Mouse (Mus musculus) lung, embryonic 16.5 days (tissue): Measurements from ENCODE around the gene Srsf6. TPM values are rescaled to one million over a fixed set of nuclear protein-coding genes. Genes with fewer than 3 reads are reported as not detected.
A peak's percentile ranks its signal among the peaks of the same experiment; 100 is the strongest.

Source experiments
- ATAC-seq: fragments of 200-750 bp; cut with Nextera tagmentation; 2 replicates; pipeline ENCODE4 v1.8.0; 2017; ENCODE audit warnings: low read depth, mild to moderate bottlenecking, moderate library complexity
- H3K27ac ChIP-seq: fragments of 300-500 bp; sonication (generic); 2 replicates; pipeline ENCODE4 v1.5.1; 2014; ENCODE audit warnings: mild to moderate bottlenecking, control low read depth, low read length
- H3K27me3 ChIP-seq: fragments of 300-500 bp; sonication (generic); 2 replicates; pipeline ENCODE4 v1.6.1; 2014; ENCODE audit warnings: low read depth, low read length, mixed read lengths; ENCODE audit not compliant: control insufficient read depth, insufficient read depth
- H3K36me3 ChIP-seq: fragments of 300-500 bp; sonication (generic); 2 replicates; pipeline ENCODE4 v1.6.1; 2014; ENCODE audit warnings: low read length; ENCODE audit not compliant: control insufficient read depth, insufficient read depth
- H3K4me1 ChIP-seq: fragments of 300-500 bp; sonication (generic); replicated peaks from 2 replicates; pipeline ENCODE4 v1.6.1; 2014; ENCODE audit warnings: low read length, mixed read lengths; ENCODE audit not compliant: control insufficient read depth, insufficient read depth
- H3K4me2 ChIP-seq: fragments of 300-500 bp; sonication (generic); 2 replicates; pipeline ENCODE4 v1.6.1; 2014; ENCODE audit warnings: low read depth, low read length, control low read depth
- H3K4me3 ChIP-seq: fragments of 300-500 bp; sonication (generic); 2 replicates; pipeline ENCODE4 v1.5.1; 2014; ENCODE audit warnings: mild to moderate bottlenecking, low read length, control low read depth
- H3K9ac ChIP-seq: fragments of 300-500 bp; sonication (generic); 2 replicates; pipeline ENCODE4 v1.6.1; 2014; ENCODE audit warnings: low read length, control low read depth
- H3K9me3 ChIP-seq: fragments of 300-500 bp; sonication (generic); 2 replicates; pipeline ENCODE4 v1.6.1; 2016; ENCODE audit warnings: low read length; ENCODE audit not compliant: control insufficient read depth
- WGBS: fragments of 180-500 bp; shearing (Covaris S2); extraction: QIAGEN DNeasy Blood & Tissue Kit; methylation state at CpG from one replicate; pipeline ENCODE4 v1.1.7; 2014; 5-methylcytosine and 5-hydroxymethylcytosine counted together
- polyA plus RNA-seq: library from polyadenylated mRNA; unstranded; fragments of >200 nt; fragmentation: Nextera tagmentation; extraction: Ambion mirVana; gene quantifications from 2 replicates; pipeline ENCODE4 v1.2.1, GENCODE M21; 2015

Gene Srsf6
- polyA plus RNA-seq, 1 experiment from 2014 or later = 183 TPM

DNA sequence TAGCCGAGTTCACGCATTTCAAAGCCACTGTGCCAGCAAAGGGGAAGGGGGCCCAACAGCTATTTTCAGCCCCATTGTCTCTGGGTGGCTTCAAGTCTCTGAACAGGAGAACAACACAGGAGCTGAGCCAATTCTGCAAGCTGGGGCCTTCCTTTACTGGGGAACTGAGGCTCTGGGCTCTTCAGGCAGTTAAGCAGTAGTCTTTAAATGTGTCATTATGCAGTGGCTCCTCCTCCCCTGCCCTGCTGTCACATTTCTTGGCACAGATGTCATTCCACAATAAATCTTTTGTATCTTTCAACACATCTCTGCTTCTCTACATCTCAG is 30.8 kb upstream of the Srsf6 start:
- H3K36me3 ChIP-seq = no peaks in the 10 kb centered on the region
- no peaks in the 10 kb centered on the region for H3K9me3 ChIP-seq
- no peak overlapping the region for H3K4me2 ChIP-seq
- no peak overlapping the region for H3K27ac ChIP-seq
- H3K4me1 ChIP-seq = no peaks in the 10 kb centered on the region
- H3K4me3 ChIP-seq = no peak overlapping the region
- no peak for ATAC-seq
- no peak overlapping the region for H3K9ac ChIP-seq
- no peaks in the 10 kb centered on the region for H3K27me3 ChIP-seq
- WGBS = 40% methylated on average over 2 of the region's 2 CpGs

GRCm38 (mm10) chr2:162905902-162906301 is 25.4 kb upstream of the Srsf6 start:
- no peak overlapping the region for H3K9ac ChIP-seq
- H3K4me3 ChIP-seq = no peak overlapping the region
- 73% methylated on average over 4 of the region's 4 CpGs for WGBS
- ATAC-seq = no peak
- no peaks in the 10 kb centered on the region for H3K9me3 ChIP-seq
- H3K27me3 ChIP-seq = no peaks in the 10 kb centered on the region; the same call in 1 of the 2 replicates
- no peak overlapping the region for H3K4me2 ChIP-seq
- H3K36me3 ChIP-seq = no peaks in the 10 kb centered on the region
- no peaks in the 10 kb centered on the region for H3K4me1 ChIP-seq
- no peak overlapping the region for H3K27ac ChIP-seq

DNA sequence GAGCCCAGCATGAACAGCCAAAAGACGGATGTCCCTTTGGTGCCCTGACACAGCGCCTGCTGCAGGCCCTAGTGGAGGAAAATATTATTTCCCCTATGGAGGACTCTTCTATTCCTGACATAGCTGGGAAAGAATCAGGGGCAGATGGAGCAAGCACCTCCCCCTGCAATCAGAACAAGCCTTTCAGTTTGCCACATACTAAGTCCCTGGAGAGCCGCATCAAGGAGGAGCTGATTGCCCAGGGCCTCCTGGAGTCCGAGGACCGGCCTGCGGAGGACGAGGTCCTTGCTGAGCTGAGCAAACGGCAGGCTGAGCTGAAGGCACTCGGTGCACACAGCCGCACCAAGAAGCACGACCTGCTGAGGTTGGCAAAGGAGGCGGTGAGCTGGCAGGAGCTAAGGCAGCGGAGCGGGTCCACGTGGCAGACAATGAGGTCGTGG is 23.3 kb upstream of the Srsf6 start:
- Histone ChIP-seq H3K9me3 (no peaks in the 10 kb centered on the region), H3K9ac (no peak overlapping the region), H3K4me1 (no peaks in the 10 kb centered on the region), H3K4me3 (no peak overlapping the region), H3K4me2 (no peak overlapping the region), H3K27ac (no peak overlapping the region), H3K36me3 (no peaks in the 10 kb centered on the region), H3K27me3 (no peaks in the 10 kb centered on the region; the same call in 1 of the 2 replicates)
- ATAC-seq = no peak
- WGBS = 37% methylated on average over 16 of the region's 16 CpGs

GRCm38 (mm10) chr2:162914040-162914439 is 17.3 kb upstream of the Srsf6 start:
- H3K4me3 ChIP-seq = no peak overlapping the region
- H3K36me3 ChIP-seq = no peaks in the 10 kb centered on the region
- H3K27me3 ChIP-seq = no peaks in the 10 kb centered on the region; the same call in 1 of the 2 replicates
- no peak overlapping the region for H3K9ac ChIP-seq
- no peaks in the 10 kb centered on the region for H3K9me3 ChIP-seq
- 51% methylated on average over 3 of the region's 3 CpGs for WGBS
- H3K4me1 ChIP-seq = no peaks in the 10 kb centered on the region
- no peak for ATAC-seq
- no peak overlapping the region for H3K4me2 ChIP-seq
- H3K27ac ChIP-seq = no peak overlapping the region

DNA sequence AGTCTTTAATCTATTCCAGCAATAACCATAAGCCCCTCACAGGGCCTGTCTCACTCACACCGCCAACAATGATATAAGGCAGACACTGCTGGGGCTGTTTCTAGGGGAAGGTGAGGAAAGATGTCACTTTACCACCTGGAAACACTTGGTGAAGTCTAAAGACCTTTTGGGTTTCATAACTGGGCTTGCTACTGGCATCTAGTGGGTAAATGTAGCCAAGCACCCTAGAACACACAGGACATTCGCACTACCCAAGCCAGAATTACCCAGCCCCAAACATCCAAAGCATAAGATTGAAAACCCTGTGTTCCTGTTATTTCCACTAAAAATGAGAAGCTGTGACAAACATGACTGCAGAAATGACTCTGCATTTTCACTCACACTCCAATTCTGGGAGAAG is 16.8 kb upstream of the Srsf6 start:
- no peaks in the 10 kb centered on the region for H3K36me3 ChIP-seq
- H3K9ac ChIP-seq = no peak overlapping the region
- H3K9me3 ChIP-seq = no peaks in the 10 kb centered on the region
- H3K27me3 ChIP-seq = no peaks in the 10 kb centered on the region; the same call in 1 of the 2 replicates
- H3K27ac ChIP-seq = no peak overlapping the region
- ATAC-seq = no peak
- no peak overlapping the region for H3K4me2 ChIP-seq
- no peak overlapping the region for H3K4me3 ChIP-seq
- no peaks in the 10 kb centered on the region for H3K4me1 ChIP-seq
- 56% methylated on average over 2 of the region's 2 CpGs for WGBS

- no peaks in the 10 kb centered on the region for H3K36me3 ChIP-seq
- H3K27ac ChIP-seq = no peak overlapping the region
- H3K4me1 ChIP-seq = no peaks in the 10 kb centered on the region
- H3K4me2 ChIP-seq = no peak overlapping the region
- no peak for ATAC-seq
- H3K9ac ChIP-seq = no peak overlapping the region
- H3K27me3 ChIP-seq = no peaks in the 10 kb centered on the region; the same call in 1 of the 2 replicates
- H3K9me3 ChIP-seq = no peaks in the 10 kb centered on the region
- no peak overlapping the region for H3K4me3 ChIP-seq
- 45% methylated on average over 5 of the region's 5 CpGs for WGBS
Observed at GRCm38 (mm10) chr2:162919926-162920325, 11.4 kb upstream of the Srsf6 start.

DNA sequence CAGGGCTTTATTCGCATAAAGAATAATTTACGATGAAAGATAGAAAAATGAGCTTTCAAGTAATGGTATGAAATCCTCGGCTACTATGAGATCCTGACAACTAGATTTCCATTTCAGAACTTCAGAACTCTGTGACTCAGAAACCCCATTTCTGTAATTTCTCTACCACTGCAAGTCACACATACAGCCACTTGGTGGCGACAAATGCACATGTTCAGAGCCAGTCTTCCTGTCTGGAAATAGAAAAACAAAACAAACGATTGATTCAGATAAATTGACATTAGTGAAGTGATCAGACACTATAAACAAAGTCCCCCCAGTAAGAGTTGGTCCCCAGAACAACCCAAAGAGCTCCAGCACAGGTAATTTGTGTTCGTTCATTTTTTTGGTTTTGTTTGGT is 9.1 kb upstream of the Srsf6 start:
- H3K4me2 ChIP-seq = 0 out of 2 replicates have a peak overlapping the region, but pooled peaks have one; percentile 10
- no peak overlapping the region for H3K4me3 ChIP-seq
- H3K27ac ChIP-seq = no peak overlapping the region
- no peaks in the 10 kb centered on the region for H3K36me3 ChIP-seq
- WGBS = 11% methylated on average over 6 of the region's 6 CpGs
- peak; percentile 23; the same call in 1 of the 2 replicates for ATAC-seq
- no peaks in the 10 kb centered on the region; the same call in 1 of the 2 replicates for H3K27me3 ChIP-seq
- H3K9me3 ChIP-seq = no peaks in the 10 kb centered on the region
- no peak overlapping the region for H3K9ac ChIP-seq
- no peaks in the 10 kb centered on the region for H3K4me1 ChIP-seq

DNA sequence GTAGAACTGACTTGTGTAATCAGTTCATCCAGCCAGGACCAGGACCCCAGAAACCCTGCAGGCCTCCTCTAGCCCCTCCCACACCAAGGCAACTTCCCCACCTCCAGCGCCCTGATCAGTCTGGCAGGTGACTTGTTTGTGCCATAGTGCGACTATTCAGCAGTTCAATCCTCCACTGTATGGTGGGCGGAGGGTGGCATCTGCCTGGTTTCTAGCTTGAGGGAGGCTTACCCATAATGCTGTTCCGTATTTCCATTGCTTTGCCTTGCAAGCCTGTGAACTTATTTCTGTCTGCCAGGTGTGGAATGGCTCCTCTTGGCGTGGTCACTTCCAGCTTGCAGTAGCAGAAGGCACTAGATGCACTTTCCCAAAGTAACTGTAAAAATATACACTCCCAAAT is 8.5 kb upstream of the Srsf6 start:
- Histone ChIP-seq H3K36me3 (no peaks in the 10 kb centered on the region), H3K27me3 (no peaks in the 10 kb centered on the region; the same call in 1 of the 2 replicates), H3K27ac (no peak overlapping the region), H3K4me3 (no peak overlapping the region), H3K9ac (no peak overlapping the region), H3K9me3 (no peaks in the 10 kb centered on the region), H3K4me2 (no peak overlapping the region), H3K4me1 (no peaks in the 10 kb centered on the region)
- WGBS = 59% methylated on average over 5 of the region's 5 CpGs
- ATAC-seq = no peak

GRCm38 (mm10) chr2:162924126-162924525 is 7.2 kb upstream of the Srsf6 start:
- WGBS = 79% methylated on average over 5 of the region's 5 CpGs
- no peak overlapping the region for H3K27ac ChIP-seq
- no peak overlapping the region for H3K4me2 ChIP-seq
- H3K4me3 ChIP-seq = no peak overlapping the region
- no peaks in the 10 kb centered on the region; the same call in 1 of the 2 replicates for H3K27me3 ChIP-seq
- H3K9me3 ChIP-seq = no peaks in the 10 kb centered on the region
- no peaks in the 10 kb centered on the region for H3K4me1 ChIP-seq
- ATAC-seq = no peak
- no peaks in the 10 kb centered on the region for H3K36me3 ChIP-seq
- H3K9ac ChIP-seq = no peak overlapping the region
